Mouse (Mus musculus) adrenal gland, adult (tissue): Measurements from ENCODE around the gene Atp1b4.
"Not testable (repeated sequence)": the region's sequence is repeated elsewhere in the genome, so short reads cannot be mapped to it uniquely, and the experiment has no call there.

Experiments used
- DNase-seq, 2 experiments: peaks; one replicate each; pipeline ENCODE4 v3.0.0; 2022 to 2023; ENCODE audit warnings: low spot score in 1 of 2; ENCODE audit not compliant: inconsistent age in 2 of 2

Atp1b4 gene

GRCm38 (mm10) chrX:38315884-38316283 lies at the start of gene Atp1b4:
Atp1b4 (plus strand) TSS chrX:38316184.
- no peak for DNase-seq

GRCm38 (mm10) chrX:38308597-38308996 lies 7.4 kb upstream of the Atp1b4 start:
- peak; percentile 12 to 59 for DNase-seq

GRCm38 (mm10) chrX:38311054-38311453 lies 4.9 kb upstream of the Atp1b4 start:
- DNase-seq = peak in 1 of 2 experiments; percentile 55

GRCm38 (mm10) chrX:38312910-38313625 lies 2.9 kb upstream of the Atp1b4 start:
- DNase-seq = peak in 1 of 2 experiments; percentile 73

- peak; percentile 46 to 84 for DNase-seq
These were observed 2.3 kb upstream of the Atp1b4 start for GRCm38 (mm10) chrX:38313626-38314210.

GRCm38 (mm10) chrX:38330695-38331406 lies 14.9 kb downstream of the Atp1b4 start:
- DNase-seq = peak in 1 of 2 experiments; percentile 65

GRCm38 (mm10) chrX:38334329-38335279 lies 18.6 kb downstream of the Atp1b4 start:
- peak; percentile 45 to 84 for DNase-seq

- no peak for DNase-seq
These were observed 46.0 kb downstream of the Atp1b4 start for GRCm38 (mm10) chrX:38362016-38362415.

- DNase-seq = peak in 1 of 2 experiments; percentile 82
These were observed 48.6 kb downstream of the Atp1b4 start for GRCm38 (mm10) chrX:38364621-38365020.

GRCm38 (mm10) chrX:38373169-38373568 lies 57.2 kb downstream of the Atp1b4 start:
- not testable (repeated sequence) for DNase-seq
